Mouse (Mus musculus) stomach, postnatal 0 days (tissue): Measurements from ENCODE around the gene Mybpc2. TPM values are rescaled to one million over a fixed set of nuclear protein-coding genes. Genes with fewer than 3 reads are reported as not detected.

ENCODE experiments used
- ATAC-seq: fragments of 200-750 bp; cut with Nextera tagmentation; 2 replicates; pipeline ENCODE4 v1.8.0; 2017; ENCODE audit not compliant: low FRiP score, low TSS enrichment
- DNase-seq: peaks from one replicate; pipeline ENCODE4 v3.0.0-alpha.2; 2016; ENCODE audit warnings: low spot score
- H3K27ac ChIP-seq: fragments of 300-500 bp; sonication (generic); replicated peaks from 2 replicates; pipeline ENCODE4 v1.5.1; 2014; ENCODE audit warnings: mild to moderate bottlenecking, control low read depth
- H3K27me3 ChIP-seq: fragments of 300-500 bp; sonication (generic); 2 replicates; pipeline ENCODE4 v1.6.1; 2014; ENCODE audit warnings: low read length; ENCODE audit not compliant: control insufficient read depth, insufficient read depth
- H3K36me3 ChIP-seq: fragments of 300-500 bp; sonication (generic); 2 replicates; pipeline ENCODE4 v1.6.1; 2014; ENCODE audit warnings: low read length, mixed read lengths; ENCODE audit not compliant: control insufficient read depth, insufficient read depth
- H3K4me1 ChIP-seq: fragments of 300-500 bp; sonication (generic); replicated peaks from 2 replicates; pipeline ENCODE4 v1.6.1; 2014; ENCODE audit warnings: antibody characterized with exemption; ENCODE audit not compliant: control insufficient read depth, insufficient read depth
- H3K4me2 ChIP-seq: fragments of 300-500 bp; sonication (generic); replicated peaks from 2 replicates; pipeline ENCODE4 v1.6.1; 2014; ENCODE audit warnings: low read depth, mild to moderate bottlenecking, control low read depth, moderate library complexity
- H3K4me3 ChIP-seq: fragments of 300-500 bp; sonication (generic); 2 replicates; pipeline ENCODE4 v1.5.1; 2014; ENCODE audit warnings: low read depth, low read length, control low read depth
- H3K9ac ChIP-seq: fragments of 300-500 bp; sonication (generic); 2 replicates; pipeline ENCODE4 v1.6.1; 2014; ENCODE audit warnings: mild to moderate bottlenecking, low read length, control low read depth, mixed read lengths
- H3K9me3 ChIP-seq: fragments of 300-500 bp; sonication (generic); 2 replicates; pipeline ENCODE4 v1.6.1; 2016; ENCODE audit warnings: low read length; ENCODE audit not compliant: control insufficient read depth
- CTCF ChIP-seq: IDR thresholded peaks from 2 replicates; pipeline ENCODE4 v1.5.1; 2016; ENCODE audit warnings: antibody characterized with exemption, low read depth, mild to moderate bottlenecking, moderate library complexity
- EP300 ChIP-seq: optimal IDR thresholded peaks from 2 replicates; pipeline ENCODE3; 2016; ENCODE audit warnings: antibody characterized with exemption
- WGBS: fragments of 180-500 bp; shearing (Covaris S2); extraction: QIAGEN DNeasy Blood & Tissue Kit; methylation state at CpG from one replicate; pipeline ENCODE4 v1.1.7; 2014; 5-methylcytosine and 5-hydroxymethylcytosine counted together
- polyA plus RNA-seq: library from polyadenylated mRNA; unstranded; fragments of >200 nt; fragmentation: Nextera tagmentation; extraction: Ambion mirVana; gene quantifications from 2 replicates; pipeline ENCODE4 v1.2.1, GENCODE M21; 2015

Gene Mybpc2
- polyA plus RNA-seq, 1 experiment from 2014 or later: 0.32 TPM

DNA sequence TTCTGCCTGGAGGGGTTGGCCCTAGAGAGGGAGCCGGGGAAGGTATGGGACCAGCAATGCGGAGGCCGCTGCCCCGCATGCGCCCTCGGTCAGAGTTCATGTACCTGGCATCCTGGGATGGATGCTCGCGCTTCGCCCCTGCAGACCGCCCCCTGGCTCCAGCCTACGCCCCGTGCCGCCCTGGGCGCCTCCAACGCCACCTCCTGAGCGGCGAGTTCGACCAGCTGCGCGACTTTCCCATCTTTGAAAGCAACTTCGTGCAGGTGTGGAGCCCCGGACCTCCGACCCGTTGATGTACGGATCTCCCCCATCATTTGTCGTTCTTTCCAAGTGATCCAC is 27.7 kb downstream of the Mybpc2 start:
- Histone ChIP-seq H3K9me3 (no peaks in the 10 kb centered on the region), H3K4me1 (peaks cover 5% of the 10 kb centered on the region), H3K27ac (peak overlapping the region; percentile 74), H3K27me3 (no peaks in the 10 kb centered on the region), H3K36me3 (peaks cover 6% of the 10 kb centered on the region), H3K9ac (peak overlapping the region; percentile 74), H3K4me2 (peak overlapping the region; percentile 86), H3K4me3 (peak overlapping the region; percentile 79)
- no peak for ATAC-seq
- WGBS: under 1% methylated on average over 26 of the region's 26 CpGs
- no peak for DNase-seq
- TF ChIP-seq CTCF (peak; percentile 40; the same call in 1 of the 2 replicates), EP300 (no peak)

DNA sequence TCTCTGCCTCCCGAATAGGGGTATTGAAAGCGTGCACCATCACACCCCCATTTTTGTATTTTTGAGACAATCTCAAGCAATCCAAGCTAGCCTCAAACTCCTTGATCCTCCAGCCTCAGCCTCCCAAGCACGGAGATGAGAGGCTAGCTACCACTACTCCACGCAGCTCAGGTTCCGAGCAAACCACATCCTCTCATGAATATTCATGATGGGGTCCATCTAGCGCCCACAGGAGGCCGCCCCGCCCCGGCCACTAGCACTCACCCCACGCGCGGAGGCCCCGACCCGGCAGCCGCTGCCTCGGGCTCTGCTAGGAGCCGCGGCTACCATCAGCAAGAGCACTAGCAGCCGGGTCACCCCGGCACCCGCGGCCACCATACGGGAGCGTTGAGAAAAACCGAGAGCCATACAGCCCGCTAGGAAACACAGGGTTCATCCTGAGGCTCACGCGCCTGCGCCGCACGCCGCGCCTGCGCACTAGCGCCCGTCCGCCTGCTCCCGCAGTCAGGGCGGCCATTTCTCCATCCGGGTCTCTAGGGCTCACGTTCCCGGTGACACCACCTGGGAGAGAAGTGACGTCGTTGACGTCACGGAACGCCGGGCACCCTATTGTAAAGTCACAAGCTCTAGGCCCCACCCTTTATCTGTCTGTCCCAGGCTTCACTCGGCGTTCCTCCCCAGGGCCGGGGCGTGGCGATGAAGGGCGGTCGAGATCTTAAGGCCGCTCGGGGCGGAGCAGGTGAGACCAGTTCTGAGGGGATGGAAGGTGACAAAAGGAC is 28.3 kb downstream of the Mybpc2 start, which contains the start of the genes Emc10 and Fam71e1:
Gene Emc10, minus strand, starts transcription at position 538 of the 779 bp plus-strand sequence.
Gene Fam71e1, plus strand, starts transcription at position 590 of the 779 bp plus-strand sequence.
- Histone ChIP-seq H3K4me3 (peak within 1 kb of the TSS; percentile 79), H3K27ac (peak within 1 kb of the TSS; percentile 92), H3K9me3 (no peaks in the 10 kb centered on the region), H3K9ac (peak within 1 kb of the TSS; percentile 83), H3K4me2 (peak within 1 kb of the TSS; percentile 86), H3K36me3 (peaks cover 9% of the 10 kb centered on the region), H3K4me1 (peaks cover 5% of the 10 kb centered on the region), H3K27me3 (no peaks in the 10 kb centered on the region)
- DNase-seq (peak; percentile 98), ATAC-seq (peak; percentile 97)
- under 1% methylated on average over 58 of the region's 58 CpGs for WGBS
- TF ChIP-seq CTCF: peak; percentile 21
- no peak for TF ChIP-seq EP300

DNA sequence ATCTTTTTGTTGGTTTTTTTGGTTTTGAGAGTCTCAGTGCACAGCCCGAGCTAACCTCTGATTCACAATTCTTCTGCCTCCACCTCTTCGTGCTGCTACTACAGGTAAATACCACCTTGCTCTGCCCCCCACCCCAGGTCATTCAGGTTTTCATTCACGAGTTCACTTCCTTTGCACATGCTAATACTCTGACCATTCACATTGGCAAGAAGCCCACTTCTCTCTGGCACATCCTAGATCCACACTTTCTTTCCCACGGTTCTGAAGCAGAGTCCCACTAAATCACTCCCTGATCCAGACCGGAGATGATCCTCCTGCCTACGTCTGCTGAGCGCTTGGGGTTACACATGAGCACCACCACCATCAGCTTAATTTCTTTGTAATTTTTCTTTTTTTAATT is 29.4 kb downstream of the Mybpc2 start:
- no peak for TF ChIP-seq EP300
- no peak for TF ChIP-seq CTCF
- Histone ChIP-seq H3K4me1 (peaks cover 5% of the 10 kb centered on the region), H3K36me3 (peaks cover 14% of the 10 kb centered on the region), H3K4me3 (no peak overlapping the region), H3K4me2 (no peak overlapping the region; the same call in 1 of the 2 replicates), H3K27me3 (no peaks in the 10 kb centered on the region), H3K9me3 (no peaks in the 10 kb centered on the region), H3K9ac (peak overlapping the region; percentile 83; the same call in 1 of the 2 replicates), H3K27ac (no peak overlapping the region)
- WGBS: 74% methylated on average over 7 of the region's 7 CpGs
- DNase-seq: no peak
- ATAC-seq: no peak

- 87% methylated on average over 12 of the region's 12 CpGs for WGBS
- TF ChIP-seq EP300 (no peak), CTCF (no peak)
Observed at GRCm38 (mm10) chr7:44494681-44495080, 29.8 kb downstream of the Mybpc2 start.

GRCm38 (mm10) chr7:44492166-44492826 is 32.2 kb downstream of the Mybpc2 start:
- Histone ChIP-seq H3K4me3 (no peak overlapping the region), H3K27ac (no peak overlapping the region), H3K4me1 (peaks cover 5% of the 10 kb centered on the region), H3K27me3 (no peaks in the 10 kb centered on the region), H3K4me2 (no peak overlapping the region), H3K9ac (no peak overlapping the region), H3K36me3 (peaks cover 19% of the 10 kb centered on the region), H3K9me3 (no peaks in the 10 kb centered on the region)
- ATAC-seq (no peak), DNase-seq (no peak)
- WGBS: 94% methylated on average over 21 of the region's 21 CpGs
- TF ChIP-seq CTCF (no peak), EP300 (no peak)

More at GRCm38 (mm10) chr7:44494681-44495080, 29.8 kb downstream of the Mybpc2 start:
- Histone ChIP-seq H3K4me2 (no peak overlapping the region), H3K27ac (no peak overlapping the region), H3K36me3 (peaks cover 16% of the 10 kb centered on the region), H3K4me3 (no peak overlapping the region), H3K4me1 (peaks cover 5% of the 10 kb centered on the region), H3K27me3 (no peaks in the 10 kb centered on the region), H3K9me3 (no peaks in the 10 kb centered on the region), H3K9ac (no peak overlapping the region)
- DNase-seq (no peak), ATAC-seq (no peak)
